Mouse (Mus musculus): ENCODE results near the gene Specc1.

GRCm38 (mm10) chr11:62044627-62045026, 88.1 kb downstream of the Specc1 start:
- no peak for TF ChIP-seq POLR2A (IDR thresholded peaks at IDR 0.05; ENCODE audit: low read depth, low read length)
- TF ChIP-seq CTCF (IDR thresholded peaks at IDR 0.05; ENCODE audit: extremely low read depth, insufficient read depth, insufficient read length, insufficient replicate concordance), result no peak

All from spleen, adult 2 months (tissue).